Mouse (Mus musculus) MEL (cell line): ENCODE measurements around the gene Rab28.

Experiments
- CTCF ChIP-seq, 3 experiments: IDR thresholded peaks in 2 of 3; conservative IDR thresholded peaks in 1 of 3; 2 replicates each; pipeline ENCODE4 v1.5.1; 2011 to 2012; ENCODE audit warnings: low read length in 3 of 3, low read depth in 2 of 3, mild to moderate bottlenecking in 2 of 3, improper control_type of control experiment in 1 of 3, inconsistent platforms in 1 of 3, mixed read lengths in 1 of 3, moderate library complexity in 1 of 3; ENCODE audit not compliant: control insufficient read depth in 1 of 3, insufficient read depth in 1 of 3, poor library complexity in 1 of 3, severe bottlenecking in 1 of 3
- EP300 ChIP-seq, 2 experiments: IDR thresholded peaks; 2 replicates each; pipeline ENCODE4 v1.6.1; 2011; ENCODE audit warnings: improper control_type of control experiment in 2 of 2, low read length in 2 of 2, low read depth in 1 of 2, mild to moderate bottlenecking in 1 of 2
- POLR2A ChIP-seq, 2 experiments: IDR thresholded peaks; 2 replicates each; pipeline ENCODE4 v1.6.1; 2011 to 2012; ENCODE audit warnings: low read length in 2 of 2, mild to moderate bottlenecking in 2 of 2, control low read depth in 1 of 2, improper control_type of control experiment in 1 of 2, low read depth in 1 of 2, moderate library complexity in 1 of 2; ENCODE audit not compliant: control insufficient read depth in 1 of 2, insufficient read depth in 1 of 2, poor library complexity in 1 of 2

- no peak for TF ChIP-seq EP300 (IDR thresholded peaks at IDR 0.05; ENCODE audit: low read depth in 1 of 2, low read length in 2 of 2)
- TF ChIP-seq CTCF (IDR thresholded peaks at IDR 0.05 in 2 of 3, conservative IDR thresholded peaks at IDR 0.05 in 1 of 3; ENCODE audit: control insufficient read depth in 1 of 3, insufficient read depth in 1 of 3, low read depth in 2 of 3, low read length in 3 of 3, poor library complexity in 1 of 3, severe bottlenecking in 1 of 3), result no peak
- peak in 1 of 2 experiments; percentile 26; a peak in 2 of 4 replicates for TF ChIP-seq POLR2A (IDR thresholded peaks at IDR 0.05; ENCODE audit: control insufficient read depth in 1 of 2, insufficient read depth in 1 of 2, low read depth in 1 of 2, low read length in 2 of 2, poor library complexity in 1 of 2)
Observed at GRCm38 (mm10) chr5:41707115-41708015, 592 bp downstream of the Rab28 start.
